ENCODE assay signal across 13 mouse cellular contexts in the genomic region with DNA sequence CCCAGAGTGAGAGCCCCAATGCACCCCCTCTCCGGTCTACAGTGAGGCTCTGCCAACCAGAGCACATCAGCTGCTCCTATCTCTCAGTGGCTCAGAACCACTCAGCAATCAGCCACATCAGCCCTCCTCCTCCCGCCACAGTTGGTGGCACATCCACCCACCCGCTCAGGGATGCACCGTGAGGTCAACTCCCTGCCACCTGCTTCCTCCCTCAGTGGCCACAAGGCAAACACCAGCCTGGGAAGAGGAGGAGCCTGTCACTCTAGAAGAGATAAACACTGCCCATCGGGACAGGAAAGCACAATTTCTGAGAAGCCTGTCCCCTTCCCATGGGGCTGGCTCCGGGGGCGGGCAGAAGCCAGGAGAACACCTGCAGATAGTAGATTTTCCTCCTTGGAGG. TPM values are rescaled to one million over a fixed set of nuclear protein-coding genes. Genes with fewer than 3 reads are reported as not detected.
DNase-seq lines count a peak whose midpoint lies in the region; ATAC-seq and TF ChIP-seq lines count a peak whose summit lies in the region.
"Had no signal": no experiment of that assay in that cellular context is flagged by ENCODE, and none has a peak within 500 bp of the region (broad histone marks: within the 10 kb centered on the region; RNA-seq: fewer than 3 reads in every experiment).

No protein-coding gene starts in this region.

- no peak for TF ChIP-seq CTCF in layer of hippocampus, adult 2 months (conservative IDR thresholded peaks at IDR 0.05)

- peak; percentile 36 to 59 for DNase-seq in kidney, postnatal 4 days
- DNase-seq in kidney, adult 11 months = no peak
- DNase-seq in thymus, postnatal 0 days (ENCODE audit: low spot score) = peak; percentile 57
- no peak for DNase-seq in layer of hippocampus, adult 2 months (ENCODE audit: low spot score in 2 of 2)
- no peak for DNase-seq in testis, postnatal 14 days (ENCODE audit: low spot score)
- DNase-seq in heart, postnatal 36 days = no peak
- DNase-seq: gastrocnemius, postnatal 25 days; heart, postnatal 14 days; kidney, postnatal 10 days had no signal

- H3K9me3 ChIP-seq in megakaryocyte, embryonic 14.5 days = peaks cover 6% of the 10 kb centered on the region
- H3K9me3 ChIP-seq: forebrain, embryonic 10.5 days had no signal

- peaks cover 6% of the 10 kb centered on the region for H3K27me3 ChIP-seq in megakaryocyte, embryonic 14.5 days (replicated peaks)

- H3K36me3 ChIP-seq in megakaryocyte, embryonic 14.5 days (replicated peaks; ENCODE audit: low read length) = peaks cover 2% of the 10 kb centered on the region
- H3K36me3 ChIP-seq: forebrain, embryonic 10.5 days had no signal

- intact Hi-C loops in heart, postnatal 36 days (cut with DNase I) = no loop called here

- H3K4me3 ChIP-seq in megakaryocyte, embryonic 14.5 days (replicated peaks) = peak overlapping the region; percentile 71
- H3K4me3 ChIP-seq in layer of hippocampus, adult 2 months = no peak overlapping the region
- H3K4me3 ChIP-seq: forebrain, embryonic 10.5 days had no signal

- H3K27ac ChIP-seq in layer of hippocampus, adult 2 months = no peak overlapping the region
- H3K27ac ChIP-seq: forebrain, embryonic 10.5 days had no signal

- peak; percentile 97 for ATAC-seq in common myeloid progenitor, adult 5-6 weeks (replicated peaks; ENCODE audit: low read depth, poor library complexity, severe bottlenecking)

- H3K4me1 ChIP-seq in megakaryocyte, embryonic 14.5 days = peaks cover 57% of the 10 kb centered on the region

RNA-seq across cellular contexts. Expression of a gene that starts 39.9 kb away (rescaled TPM):
- total RNA-seq in common myeloid progenitor, adult 5-6 weeks (2017) = not detected in 2 replicates
- polyA plus RNA-seq in megakaryocyte, embryonic 14.5 days (2012; ENCODE audit: insufficient read depth, low replicate concordance) = not detected in 2 replicates
- polyA plus RNA-seq in thymus, postnatal 0 days (2015; fragmentation: Nextera tagmentation; extraction: Ambion mirVana) = not detected in 2 replicates
- not detected for total RNA-seq in layer of hippocampus, adult 2 months (2021)
- total RNA-seq in heart, postnatal 36 days (2021) = under 1 TPM; 0.11 to 0.19 TPM
- total RNA-seq: gastrocnemius, postnatal 25 days; left cerebral cortex, postnatal 36 days had no signal
- polyA plus RNA-seq: forebrain, embryonic 10.5 days had no signal

RNA-seq across cellular contexts. Expression of a gene that starts 55.7 kb away (rescaled TPM):
- not detected in 2 replicates for total RNA-seq in common myeloid progenitor, adult 5-6 weeks (2017)
- polyA plus RNA-seq in megakaryocyte, embryonic 14.5 days (2012; ENCODE audit: insufficient read depth, low replicate concordance) = 0.11 TPM in 1 of 2 replicates, not detected in the other
- 0.21 and 0.23 TPM in 2 replicates for polyA plus RNA-seq in thymus, postnatal 0 days (2015; fragmentation: Nextera tagmentation; extraction: Ambion mirVana)
- under 1 TPM in 1 of 2 experiments, not detected in 1; 0.10 TPM for total RNA-seq in layer of hippocampus, adult 2 months (2021)
- total RNA-seq in heart, postnatal 36 days (2021) = under 1 TPM; 0.16 to 0.17 TPM
- total RNA-seq: left cerebral cortex, postnatal 36 days had no signal

Comparison
In these comparisons a context has a peak if more than half of its experiments do, and no peak if none do; other contexts are left out.
1. DNase-seq: peak in kidney, postnatal 4 days (2 of 2) and thymus, postnatal 0 days (single experiment); none in kidney, adult 11 months (single experiment), layer of hippocampus, adult 2 months (0 of 2), testis, postnatal 14 days (single experiment) and heart, postnatal 36 days (0 of 2).